Mouse (Mus musculus): ENCODE results near the gene Ddrgk1. TPM values are rescaled to one million over a fixed set of nuclear protein-coding genes. Genes with fewer than 3 reads are reported as not detected.

Gene Ddrgk1
- total RNA-seq, 2 experiments from 2014 or later = 62.1 to 63.9 TPM

GRCm38 (mm10) chr2:130618972-130619371 is 45.5 kb downstream of the Ddrgk1 start:
- intact Hi-C loops (cut with DNase I) = no loop called here
- DNase-seq (ENCODE audit: low spot score) = no peak

- intact Hi-C loops (cut with DNase I) = no loop called here
- DNase-seq (ENCODE audit: low spot score) = no peak
Observed at GRCm38 (mm10) chr2:130613091-130613490, 51.4 kb downstream of the Ddrgk1 start.

Other genes with a start within 250 kb of the Ddrgk1 start
- 10 to 100 TPM; 21.9 to 26.6 TPM for gene Vps16, start 240.3 kb downstream of the Ddrgk1 start, total RNA-seq (2021)
- 1 to 10 TPM; 5.2 to 5.4 TPM for gene Pced1a, start 240.0 kb downstream of the Ddrgk1 start, total RNA-seq (2021)
- gene Ptpra, start 214.4 kb downstream of the Ddrgk1 start, total RNA-seq (2021) = 10 to 100 TPM; 47.4 to 51.4 TPM
- gene Mrps26, start 100.9 kb downstream of the Ddrgk1 start, total RNA-seq (2021) = 10 to 100 TPM; 73.0 to 73.7 TPM
- not detected for gene Oxt, start 88.5 kb downstream of the Ddrgk1 start, total RNA-seq (2021)
- 1 to 10 TPM; 2.1 to 2.7 TPM for gene Avp, start 82.1 kb downstream of the Ddrgk1 start, total RNA-seq (2021)
- 1 to 10 TPM; 7.7 to 8.5 TPM for gene Fastkd5, start 34.6 kb downstream of the Ddrgk1 start, total RNA-seq (2021)
- 1 to 10 TPM; 4.0 to 4.2 TPM for gene Ubox5, start 34.6 kb downstream of the Ddrgk1 start, total RNA-seq (2021)
- gene Lzts3, start 21.9 kb downstream of the Ddrgk1 start, total RNA-seq (2021) = 1 to 10 TPM; 4.0 to 4.2 TPM
- gene Itpa, start 3.0 kb upstream of the Ddrgk1 start, total RNA-seq (2021) = 10 to 100 TPM; 18.2 to 24.1 TPM
- gene Slc4a11, start 32.9 kb upstream of the Ddrgk1 start, total RNA-seq (2021) = under 1 TPM; 0.36 to 0.55 TPM
- 10 to 100 TPM; 50.4 to 55.0 TPM for gene 4930402H24Rik, start 241.7 kb upstream of the Ddrgk1 start, total RNA-seq (2021)
- gene Atrn, start 241.8 kb upstream of the Ddrgk1 start, total RNA-seq (2021) = 10 to 100 TPM; 23.1 to 27.1 TPM

All from heart, postnatal 25 days (tissue).